13 mouse cellular contexts compared by ENCODE assay signal in the genomic region with DNA sequence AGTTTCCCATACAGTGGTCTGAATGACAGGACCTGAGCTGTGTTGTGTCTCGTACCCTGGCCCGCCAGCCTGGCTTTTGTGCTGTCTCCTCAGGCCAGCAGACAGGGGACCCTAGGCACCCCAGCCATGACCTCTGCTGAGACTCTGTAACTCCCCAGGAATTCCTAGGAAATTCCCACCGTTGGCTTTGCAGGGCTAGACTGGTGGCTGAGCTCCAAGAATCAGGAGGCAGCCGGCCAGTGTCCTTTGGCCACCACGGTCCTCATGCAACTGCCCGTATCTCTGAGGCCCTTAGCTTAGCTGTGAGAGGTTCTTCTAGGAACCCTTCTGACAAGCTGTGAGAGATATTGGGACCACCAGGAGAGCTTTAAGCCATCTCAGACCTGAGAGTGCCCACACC. TPM values are rescaled to one million over a fixed set of nuclear protein-coding genes. Genes with fewer than 3 reads are reported as not detected.
DNase-seq lines count a peak whose midpoint lies in the region; ATAC-seq lines count a peak whose summit lies in the region.
"Had no signal": no experiment of that assay in that cellular context is flagged by ENCODE, and none has a peak within 500 bp of the region (broad histone marks: within the 10 kb centered on the region; RNA-seq: fewer than 3 reads in every experiment).

No protein-coding gene starts in this region.

- H3K27me3 ChIP-seq in kidney, embryonic 16.5 days (ENCODE audit: insufficient read depth, low read length), result no peaks in the 10 kb centered on the region
- H3K27me3 ChIP-seq in embryonic facial prominence, embryonic 14.5 days (replicated peaks; ENCODE audit: control insufficient read depth, insufficient read depth, low read length), result no peaks in the 10 kb centered on the region
- no peaks in the 10 kb centered on the region for H3K27me3 ChIP-seq in heart, embryonic 16.5 days (ENCODE audit: control insufficient read depth, insufficient read depth, low read length)

- no peaks in the 10 kb centered on the region for H3K36me3 ChIP-seq in kidney, embryonic 16.5 days (ENCODE audit: insufficient read depth, low read length)
- H3K36me3 ChIP-seq in embryonic facial prominence, embryonic 14.5 days (ENCODE audit: control insufficient read depth, insufficient read depth, low read length), result no peaks in the 10 kb centered on the region
- no peaks in the 10 kb centered on the region for H3K36me3 ChIP-seq in heart, embryonic 16.5 days (ENCODE audit: control insufficient read depth, insufficient read depth)
- H3K36me3 ChIP-seq: hindbrain, embryonic 10.5 days; midbrain, embryonic 10.5 days had no signal

- H3K4me1 ChIP-seq in kidney, embryonic 16.5 days (ENCODE audit: insufficient read depth, low read length), result peaks cover 10% of the 10 kb centered on the region; the same call in 1 of the 2 replicates
- peaks cover 62% of the 10 kb centered on the region for H3K4me1 ChIP-seq in embryonic facial prominence, embryonic 14.5 days (ENCODE audit: control insufficient read depth, insufficient read depth, low read length)
- H3K4me1 ChIP-seq in heart, embryonic 16.5 days (ENCODE audit: control insufficient read depth, insufficient read depth, low read length), result peaks cover 34% of the 10 kb centered on the region

- H3K27ac ChIP-seq in kidney, embryonic 16.5 days (ENCODE audit: low read length), result no peak overlapping the region
- H3K27ac ChIP-seq in embryonic facial prominence, embryonic 14.5 days (replicated peaks; ENCODE audit: low read depth, low read length), result 0 out of 2 replicates have a peak overlapping the region, but pooled peaks have one; percentile 89
- H3K27ac ChIP-seq in heart, embryonic 16.5 days (ENCODE audit: low read length), result 0 out of 2 replicates have a peak overlapping the region, but pooled peaks have one; percentile 13

- peak; percentile 65 to 77 for DNase-seq in cerebellum, postnatal 25 days
- DNase-seq in cerebellum, adult 9-11 months, result no peak
- peak; percentile 33 for DNase-seq in kidney, adult 18-20 months
- no peak for DNase-seq in embryonic facial prominence, embryonic 14.5 days (ENCODE audit: low spot score)
- no peak for DNase-seq in ovary, adult 18-20 months (ENCODE audit: low spot score)
- DNase-seq: right cerebral cortex, postnatal 4 days; thymus, postnatal 4 days had no signal

- no peak overlapping the region for H3K9ac ChIP-seq in kidney, embryonic 16.5 days (replicated peaks; ENCODE audit: low read length)
- no peak overlapping the region for H3K9ac ChIP-seq in embryonic facial prominence, embryonic 14.5 days (ENCODE audit: low read depth, low read length)
- no peak overlapping the region for H3K9ac ChIP-seq in heart, embryonic 16.5 days (ENCODE audit: low read length)

- H3K4me3 ChIP-seq in kidney, embryonic 16.5 days (ENCODE audit: low read length), result no peak overlapping the region
- no peak overlapping the region for H3K4me3 ChIP-seq in embryonic facial prominence, embryonic 14.5 days (ENCODE audit: low read depth, low read length)
- no peak overlapping the region for H3K4me3 ChIP-seq in heart, embryonic 16.5 days (ENCODE audit: low read length)
- H3K4me3 ChIP-seq: hindbrain, embryonic 10.5 days; midbrain, embryonic 10.5 days had no signal

- H3K4me2 ChIP-seq in kidney, embryonic 16.5 days (replicated peaks; ENCODE audit: low read depth, low read length), result no peak overlapping the region
- no peak overlapping the region for H3K4me2 ChIP-seq in embryonic facial prominence, embryonic 14.5 days (ENCODE audit: low read depth, low read length)
- H3K4me2 ChIP-seq in heart, embryonic 16.5 days (ENCODE audit: low read depth, low read length), result no peak overlapping the region

- WGBS in kidney, embryonic 16.5 days, result 71% methylated on average over 6 of the region's 6 CpGs
- 67% methylated on average over 6 of the region's 6 CpGs for WGBS in embryonic facial prominence, embryonic 14.5 days
- WGBS in heart, embryonic 16.5 days, result 35% methylated on average over 6 of the region's 6 CpGs

- no peak for ATAC-seq in kidney, embryonic 16.5 days (ENCODE audit: low FRiP score, low TSS enrichment)
- no peak for ATAC-seq in embryonic facial prominence, embryonic 14.5 days (ENCODE audit: low read depth)
- ATAC-seq in heart, embryonic 16.5 days (replicated peaks; ENCODE audit: extremely low read depth, insufficient read depth, low FRiP score), result no peak
- ATAC-seq: forebrain, embryonic 14.5 days; inflammation-experienced regulatory T-cells, adult 6 months had no signal

- H3K9me3 ChIP-seq in kidney, embryonic 16.5 days (ENCODE audit: low read length), result no peaks in the 10 kb centered on the region
- H3K9me3 ChIP-seq in embryonic facial prominence, embryonic 14.5 days (ENCODE audit: control insufficient read depth, low read length), result no peaks in the 10 kb centered on the region
- no peaks in the 10 kb centered on the region for H3K9me3 ChIP-seq in heart, embryonic 16.5 days (replicated peaks; ENCODE audit: control insufficient read depth, low read length)
- H3K9me3 ChIP-seq: hindbrain, embryonic 10.5 days; midbrain, embryonic 10.5 days had no signal

RNA-seq across cellular contexts. Expression of gene Megf6, which starts 52.2 kb away (rescaled TPM):
- 12.3 and 15.7 TPM in 2 replicates for polyA plus RNA-seq in kidney, embryonic 16.5 days (2015; fragmentation: Nextera tagmentation; extraction: Ambion mirVana)
- 91.2 and 97.2 TPM in 2 replicates for polyA plus RNA-seq in embryonic facial prominence, embryonic 14.5 days (2014; fragmentation: Nextera tagmentation; extraction: Ambion mirVana)
- 33.8 and 38.8 TPM in 2 replicates for polyA plus RNA-seq in heart, embryonic 16.5 days (2015; fragmentation: Nextera tagmentation; extraction: Ambion mirVana)
- polyA plus RNA-seq: inflammation-experienced regulatory T-cells, adult 6 months had no signal

Comparison
In these comparisons a context has a peak if more than half of its experiments do, and no peak if none do; other contexts are left out.
1. DNase-seq: peak in cerebellum, postnatal 25 days (2 of 2) and kidney, adult 18-20 months (single experiment); none in cerebellum, adult 9-11 months (single experiment), embryonic facial prominence, embryonic 14.5 days (single experiment) and ovary, adult 18-20 months (single experiment).